Mouse (Mus musculus): Measurements from ENCODE around the gene Xrra1. TPM values are rescaled to one million over a fixed set of nuclear protein-coding genes. Genes with fewer than 3 reads are reported as not detected.

Gene Xrra1
- total and polyA plus RNA-seq, 2 experiments from 2014 or later: 2.1 to 2.4 TPM

GRCm38 (mm10) chr7:99963237-99963860 is 104.4 kb downstream of the Xrra1 start:
- no peak for TF ChIP-seq CTCF (IDR thresholded peaks at IDR 0.05)
- Histone ChIP-seq H3K27me3 (ENCODE audit: insufficient read depth, low read length) (no peaks in the 10 kb centered on the region), H3K9ac (replicated peaks; ENCODE audit: low read length, poor library complexity, severe bottlenecking) (no peak overlapping the region), H3K4me3 (ENCODE audit: low read depth, low read length) (no peak overlapping the region), H3K27ac (ENCODE audit: low read depth, low read length) (no peak overlapping the region), H3K9me3 (ENCODE audit: low read length) (no peaks in the 10 kb centered on the region), H3K36me3 (ENCODE audit: insufficient read depth, low read length) (no peaks in the 10 kb centered on the region), H3K4me2 (ENCODE audit: low read depth, low read length, poor library complexity, severe bottlenecking) (0 out of 2 replicates have a peak overlapping the region, but pooled peaks have one; percentile 12), H3K4me1 (ENCODE audit: insufficient read depth, low read length) (peaks cover 21% of the 10 kb centered on the region)
- DNase-seq (ENCODE audit: low spot score): no peak
- 86% methylated on average over 3 of the region's 3 CpGs for WGBS
- no peak for ATAC-seq (ENCODE audit: low FRiP score)

GRCm38 (mm10) chr7:99965020-99965841 is 106.3 kb downstream of the Xrra1 start:
- DNase-seq (ENCODE audit: low spot score): peak; percentile 70
- WGBS: 15% methylated on average over 9 of the region's 9 CpGs
- H3K27me3 ChIP-seq (ENCODE audit: insufficient read depth, low read length): no peaks in the 10 kb centered on the region
- peak overlapping the region; percentile 13; the same call in 1 of the 2 replicates for H3K4me3 ChIP-seq (ENCODE audit: low read depth, low read length)
- no peak for TF ChIP-seq CTCF (IDR thresholded peaks at IDR 0.05)
- peak overlapping the region; percentile 88 for H3K27ac ChIP-seq (ENCODE audit: low read depth, low read length)
- H3K36me3 ChIP-seq (ENCODE audit: insufficient read depth, low read length): no peaks in the 10 kb centered on the region
- peak overlapping the region; percentile 38 for H3K4me2 ChIP-seq (ENCODE audit: low read depth, low read length, poor library complexity, severe bottlenecking)
- ATAC-seq (ENCODE audit: low FRiP score): peak; percentile 80
- peaks cover 25% of the 10 kb centered on the region for H3K4me1 ChIP-seq (ENCODE audit: insufficient read depth, low read length)
- H3K9me3 ChIP-seq (ENCODE audit: low read length): no peaks in the 10 kb centered on the region
- peak overlapping the region; percentile 46 for H3K9ac ChIP-seq (replicated peaks; ENCODE audit: low read length, poor library complexity, severe bottlenecking)

- peak; percentile 48 for DNase-seq (ENCODE audit: low spot score)
- no peaks in the 10 kb centered on the region for H3K36me3 ChIP-seq (ENCODE audit: insufficient read depth, low read length)
- no peak for TF ChIP-seq CTCF (IDR thresholded peaks at IDR 0.05)
- H3K4me2 ChIP-seq (ENCODE audit: low read depth, low read length, poor library complexity, severe bottlenecking): no peak overlapping the region
- H3K27ac ChIP-seq (ENCODE audit: low read depth, low read length): peak overlapping the region; percentile 88
- H3K9me3 ChIP-seq (ENCODE audit: low read length): no peaks in the 10 kb centered on the region
- 0 out of 2 replicates have a peak overlapping the region, but pooled peaks have one; percentile 39 for H3K9ac ChIP-seq (replicated peaks; ENCODE audit: low read length, poor library complexity, severe bottlenecking)
- H3K4me3 ChIP-seq (ENCODE audit: low read depth, low read length): no peak overlapping the region
- ATAC-seq (ENCODE audit: low FRiP score): 0 out of 2 replicates have a peak, but pooled peaks have one; percentile 35
- WGBS: 25% methylated on average over 9 of the region's 9 CpGs
- no peaks in the 10 kb centered on the region for H3K27me3 ChIP-seq (ENCODE audit: insufficient read depth, low read length)
- H3K4me1 ChIP-seq (ENCODE audit: insufficient read depth, low read length): peaks cover 25% of the 10 kb centered on the region
Measured at GRCm38 (mm10) chr7:99966011-99966721, 107.2 kb downstream of the Xrra1 start.

Other genes starting within 250 kb of the Xrra1 start
- gene Tpbgl, start 232.0 kb upstream of the Xrra1 start, total RNA-seq (2014; rRNA removed): 2.8 and 4.5 TPM in 2 replicates
- gene Tpbgl, start 232.0 kb upstream of the Xrra1 start, polyA plus RNA-seq (2015; fragmentation: Nextera tagmentation; extraction: Ambion mirVana): 1.7 and 2.3 TPM in 2 replicates
- 10.2 and 13.9 TPM in 2 replicates for gene Slco2b1, start 147.8 kb upstream of the Xrra1 start, total RNA-seq (2014; rRNA removed)
- 6.5 TPM in 2 replicates for gene Slco2b1, start 147.8 kb upstream of the Xrra1 start, polyA plus RNA-seq (2015; fragmentation: Nextera tagmentation; extraction: Ambion mirVana)
- gene Olfr520, start 128.8 kb upstream of the Xrra1 start, total RNA-seq (2014; rRNA removed): not detected in 2 replicates
- gene Olfr520, start 128.8 kb upstream of the Xrra1 start, polyA plus RNA-seq (2015; fragmentation: Nextera tagmentation; extraction: Ambion mirVana): not detected in 2 replicates
- gene Olfr521, start 95.6 kb upstream of the Xrra1 start, total RNA-seq (2014; rRNA removed): not detected in 2 replicates
- not detected in 2 replicates for gene Olfr521, start 95.6 kb upstream of the Xrra1 start, polyA plus RNA-seq (2015; fragmentation: Nextera tagmentation; extraction: Ambion mirVana)
- gene Neu3, start 30.7 kb upstream of the Xrra1 start, total RNA-seq (2014; rRNA removed): 1.8 and 4.3 TPM in 2 replicates
- 1.8 TPM in 2 replicates for gene Neu3, start 30.7 kb upstream of the Xrra1 start, polyA plus RNA-seq (2015; fragmentation: Nextera tagmentation; extraction: Ambion mirVana)
- 119 and 136 TPM in 2 replicates for gene Spcs2, start 4.3 kb downstream of the Xrra1 start, total RNA-seq (2014; rRNA removed)
- gene Spcs2, start 4.3 kb downstream of the Xrra1 start, polyA plus RNA-seq (2015; fragmentation: Nextera tagmentation; extraction: Ambion mirVana): 251 and 264 TPM in 2 replicates
- gene Rnf169, start 121.3 kb downstream of the Xrra1 start, total RNA-seq (2014; rRNA removed): 17.1 and 18.8 TPM in 2 replicates
- 3.1 and 3.6 TPM in 2 replicates for gene Rnf169, start 121.3 kb downstream of the Xrra1 start, polyA plus RNA-seq (2015; fragmentation: Nextera tagmentation; extraction: Ambion mirVana)
- 1.7 TPM in 1 of 2 replicates, not detected in the other for gene Chrdl2, start 147.1 kb downstream of the Xrra1 start, total RNA-seq (2014; rRNA removed)
- 0.21 and 0.23 TPM in 2 replicates for gene Chrdl2, start 147.1 kb downstream of the Xrra1 start, polyA plus RNA-seq (2015; fragmentation: Nextera tagmentation; extraction: Ambion mirVana)